Mouse (Mus musculus) hindbrain, embryonic 13.5 days (tissue): Measurements from ENCODE around the gene Gm136. TPM values are rescaled to one million over a fixed set of nuclear protein-coding genes. Genes with fewer than 3 reads are reported as not detected.

Experiments
- ATAC-seq: fragments of 200-750 bp; cut with Nextera tagmentation; 2 replicates; pipeline ENCODE4 v1.8.0; 2017; ENCODE audit warnings: moderate TSS enrichment; ENCODE audit not compliant: low FRiP score
- H3K27ac ChIP-seq: fragments of 300-500 bp; sonication (generic); 2 replicates; pipeline ENCODE4 v1.5.1; 2015; ENCODE audit warnings: inconsistent platforms, mild to moderate bottlenecking, moderate library complexity
- H3K27me3 ChIP-seq: fragments of 300-500 bp; sonication (generic); 2 replicates; pipeline ENCODE4 v1.6.1; 2015; ENCODE audit warnings: mild to moderate bottlenecking, inconsistent platforms
- H3K36me3 ChIP-seq: fragments of 300-500 bp; sonication (generic); 2 replicates; pipeline ENCODE4 v1.6.1; 2015; ENCODE audit warnings: mild to moderate bottlenecking, inconsistent platforms
- H3K4me1 ChIP-seq: fragments of 300-500 bp; sonication (generic); replicated peaks from 2 replicates; pipeline ENCODE4 v1.6.1; 2015; ENCODE audit warnings: inconsistent platforms
- H3K4me2 ChIP-seq: fragments of 300-500 bp; sonication (generic); 2 replicates; pipeline ENCODE4 v1.6.1; 2015; ENCODE audit warnings: inconsistent platforms, mild to moderate bottlenecking, moderate library complexity
- H3K4me3 ChIP-seq: fragments of 300-500 bp; sonication (generic); 2 replicates; pipeline ENCODE4 v1.5.1; 2015; ENCODE audit warnings: mild to moderate bottlenecking, inconsistent platforms
- H3K9ac ChIP-seq: fragments of 300-500 bp; sonication (generic); 2 replicates; pipeline ENCODE4 v1.6.1; 2015; ENCODE audit warnings: mild to moderate bottlenecking, inconsistent platforms
- H3K9me3 ChIP-seq: fragments of 300-500 bp; sonication (generic); 2 replicates; pipeline ENCODE4 v1.6.1; 2016; ENCODE audit warnings: inconsistent platforms
- WGBS: fragments of 180-500 bp; shearing (Covaris S2); methylation state at CpG from one replicate; pipeline ENCODE4 v1.1.7; 2015; 5-methylcytosine and 5-hydroxymethylcytosine counted together
- polyA plus RNA-seq: library from polyadenylated mRNA; unstranded; fragments of >200 nt; fragmentation: Nextera tagmentation; extraction: Ambion mirVana; gene quantifications from 2 replicates; pipeline ENCODE4 v1.2.1, GENCODE M21; 2015

Gene Gm136
- polyA plus RNA-seq, 1 experiment from 2014 or later, result not detected

- Histone ChIP-seq H3K4me3 (no peak overlapping the region), H3K9ac (no peak overlapping the region), H3K4me1 (no peaks in the 10 kb centered on the region), H3K36me3 (no peaks in the 10 kb centered on the region), H3K4me2 (no peak overlapping the region), H3K27me3 (no peaks in the 10 kb centered on the region), H3K9me3 (no peaks in the 10 kb centered on the region), H3K27ac (no peak overlapping the region)
- no peak for ATAC-seq
- WGBS, result 96% methylated on average over 11 of the region's 11 CpGs
Observed at GRCm38 (mm10) chr4:34702231-34702630, 53.8 kb downstream of the Gm136 start.

GRCm38 (mm10) chr4:34701528-34701927 lies 54.5 kb downstream of the Gm136 start:
- WGBS, result 46% methylated on average over 5 of the region's 5 CpGs
- Histone ChIP-seq H3K27ac (no peak overlapping the region), H3K4me1 (no peaks in the 10 kb centered on the region), H3K27me3 (no peaks in the 10 kb centered on the region), H3K4me2 (no peak overlapping the region), H3K9me3 (no peaks in the 10 kb centered on the region), H3K9ac (no peak overlapping the region), H3K36me3 (no peaks in the 10 kb centered on the region), H3K4me3 (no peak overlapping the region)
- ATAC-seq, result no peak

Other genes starting within 250 kb of the Gm136 start
- 91.5 and 100 TPM in 2 replicates for gene Akirin2, start 205.3 kb downstream of the Gm136 start, polyA plus RNA-seq
- gene Orc3, start 141.3 kb downstream of the Gm136 start, polyA plus RNA-seq, result 89.2 and 90.9 TPM in 2 replicates
- gene Rars2, start 141.3 kb downstream of the Gm136 start, polyA plus RNA-seq, result 59.3 and 60.0 TPM in 2 replicates
- gene Slc35a1, start 68.8 kb downstream of the Gm136 start, polyA plus RNA-seq, result 52.6 and 55.7 TPM in 2 replicates
- gene Cfap206, start 26.1 kb downstream of the Gm136 start, polyA plus RNA-seq, result 2.7 and 4.7 TPM in 2 replicates
- gene Smim8, start 22.2 kb upstream of the Gm136 start, polyA plus RNA-seq, result 50.8 and 55.0 TPM in 2 replicates
- gene Zfp292, start 126.7 kb upstream of the Gm136 start, polyA plus RNA-seq, result 32.6 and 32.7 TPM in 2 replicates
- 0.50 TPM in 1 of 2 replicates, not detected in the other for gene Cga, start 137.5 kb upstream of the Gm136 start, polyA plus RNA-seq